Mouse (Mus musculus) hindbrain, embryonic 16.5 days (tissue): ENCODE results near the gene Fgf9. TPM values are rescaled to one million over a fixed set of nuclear protein-coding genes. Genes with fewer than 3 reads are reported as not detected.

Source experiments
- ATAC-seq: fragments of 200-750 bp; cut with Nextera tagmentation; 2 replicates; pipeline ENCODE4 v1.8.0; 2017; ENCODE audit warnings: moderate TSS enrichment, moderate library complexity
- H3K27ac ChIP-seq: fragments of 300-500 bp; sonication (generic); 2 replicates; pipeline ENCODE4 v1.5.1; 2014; ENCODE audit warnings: low read depth, mild to moderate bottlenecking, control low read depth, low read length, moderate library complexity
- H3K27me3 ChIP-seq: fragments of 300-500 bp; sonication (generic); replicated peaks from 2 replicates; pipeline ENCODE4 v1.6.1; 2014; ENCODE audit warnings: low read length; ENCODE audit not compliant: control insufficient read depth, insufficient read depth
- H3K36me3 ChIP-seq: fragments of 300-500 bp; sonication (generic); 2 replicates; pipeline ENCODE4 v1.6.1; 2014; ENCODE audit warnings: mild to moderate bottlenecking, low read length, moderate library complexity, mixed read lengths; ENCODE audit not compliant: control insufficient read depth, insufficient read depth
- H3K4me1 ChIP-seq: fragments of 300-500 bp; sonication (generic); 2 replicates; pipeline ENCODE4 v1.6.1; 2014; ENCODE audit warnings: low read depth, low read length; ENCODE audit not compliant: control insufficient read depth, insufficient read depth
- H3K4me2 ChIP-seq: fragments of 300-500 bp; sonication (generic); 2 replicates; pipeline ENCODE4 v1.6.1; 2014; ENCODE audit warnings: mild to moderate bottlenecking, low read length, control low read depth, moderate library complexity
- H3K4me3 ChIP-seq: fragments of 300-500 bp; sonication (generic); 2 replicates; pipeline ENCODE4 v1.5.1; 2014; ENCODE audit warnings: mild to moderate bottlenecking, low read length, control low read depth, moderate library complexity
- H3K9ac ChIP-seq: fragments of 300-500 bp; sonication (generic); 2 replicates; pipeline ENCODE4 v1.6.1; 2014; ENCODE audit warnings: low read depth, mild to moderate bottlenecking, control low read depth, low read length, moderate library complexity
- H3K9me3 ChIP-seq: fragments of 300-500 bp; sonication (generic); 2 replicates; pipeline ENCODE4 v1.6.1; 2014; ENCODE audit warnings: mild to moderate bottlenecking, low read length, moderate library complexity; ENCODE audit not compliant: control insufficient read depth
- WGBS: fragments of 180-500 bp; shearing (Covaris S2); extraction: QIAGEN DNeasy Blood & Tissue Kit; methylation state at CpG from one replicate; pipeline ENCODE4 v1.1.7; 2014; 5-methylcytosine and 5-hydroxymethylcytosine counted together
- polyA plus RNA-seq: library from polyadenylated mRNA; unstranded; fragments of >200 nt; fragmentation: Nextera tagmentation; extraction: Ambion mirVana; gene quantifications from 2 replicates; pipeline ENCODE4 v1.2.1, GENCODE M21; 2015

The Fgf9 gene
- polyA plus RNA-seq, 1 experiment from 2014 or later = 31.8 TPM

DNA sequence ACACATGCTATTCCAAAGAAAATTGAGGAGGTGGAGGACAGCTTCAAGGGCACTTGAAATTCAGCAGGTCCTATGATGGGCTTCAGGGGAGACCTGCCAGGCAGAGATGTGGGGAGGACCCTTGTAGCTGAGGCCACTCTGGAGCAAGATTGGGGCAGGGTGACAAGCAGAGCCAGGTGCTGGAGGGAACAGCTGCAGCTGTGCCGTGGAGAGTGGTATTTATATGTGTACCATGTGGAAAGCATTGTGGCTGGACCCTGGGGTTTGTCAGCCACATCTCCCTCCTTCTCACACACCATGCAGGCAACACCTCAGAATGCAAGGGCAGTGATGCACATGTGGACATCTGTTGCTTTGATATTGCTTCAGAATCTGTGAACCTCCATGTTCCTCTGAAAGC is 81.8 kb downstream of the Fgf9 start:
- Histone ChIP-seq H3K27me3 (no peaks in the 10 kb centered on the region), H3K4me2 (no peak overlapping the region), H3K4me3 (no peak overlapping the region), H3K36me3 (no peaks in the 10 kb centered on the region), H3K4me1 (peaks cover 3% of the 10 kb centered on the region; the same call in 1 of the 2 replicates), H3K27ac (no peak overlapping the region), H3K9ac (no peak overlapping the region), H3K9me3 (no peaks in the 10 kb centered on the region)
- 85% methylated on average over 1 of the region's 1 CpGs for WGBS
- no peak for ATAC-seq

DNA sequence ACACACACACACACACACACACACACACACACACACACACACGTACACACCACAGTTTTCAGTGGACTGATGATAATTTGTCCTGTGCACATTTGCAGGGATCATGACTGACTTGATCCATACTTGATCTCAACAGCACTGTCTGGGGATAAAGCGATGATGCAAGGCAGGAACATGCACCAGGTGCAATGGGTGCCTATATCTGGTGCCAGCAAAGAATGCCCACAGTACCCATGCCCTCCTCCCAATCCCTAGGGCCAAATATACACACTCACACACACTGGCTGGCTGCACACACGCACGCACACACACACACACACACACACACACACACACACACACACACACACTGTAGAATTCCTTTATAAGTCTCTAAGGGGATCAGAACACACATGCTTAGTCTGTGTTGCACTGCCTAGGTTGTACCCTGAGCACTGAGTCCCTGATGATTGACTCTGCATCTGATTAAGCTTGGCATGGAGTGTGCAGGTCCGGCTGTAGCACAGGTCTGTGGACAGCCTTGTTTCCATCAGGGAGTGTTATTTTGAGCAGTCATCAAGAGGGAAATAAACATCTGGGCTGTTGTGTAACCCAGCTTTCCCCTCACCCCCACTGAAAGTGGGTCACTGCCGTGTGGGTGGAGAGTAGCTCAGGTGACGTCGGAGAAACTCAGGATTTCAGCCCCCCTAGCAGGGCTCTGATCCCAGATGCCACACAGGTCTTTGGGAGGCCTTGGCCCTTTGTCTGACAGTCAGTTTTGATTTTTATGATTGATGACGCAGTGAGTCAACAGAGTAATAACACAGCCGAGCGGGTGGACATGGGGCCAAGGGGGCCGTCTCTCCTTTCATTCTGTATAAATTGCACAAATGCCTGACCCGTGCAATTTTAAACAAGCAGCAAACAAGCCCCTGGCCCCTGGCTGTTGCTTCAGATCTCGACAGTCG is 83.4 kb downstream of the Fgf9 start:
- no peak overlapping the region for H3K4me2 ChIP-seq
- H3K9me3 ChIP-seq = no peaks in the 10 kb centered on the region
- H3K27ac ChIP-seq = no peak overlapping the region
- no peak for ATAC-seq
- no peaks in the 10 kb centered on the region for H3K27me3 ChIP-seq
- no peaks in the 10 kb centered on the region for H3K36me3 ChIP-seq
- H3K4me3 ChIP-seq = no peak overlapping the region
- WGBS = 55% methylated on average over 15 of the region's 15 CpGs
- H3K9ac ChIP-seq = no peak overlapping the region
- peaks cover 3% of the 10 kb centered on the region; the same call in 1 of the 2 replicates for H3K4me1 ChIP-seq

DNA sequence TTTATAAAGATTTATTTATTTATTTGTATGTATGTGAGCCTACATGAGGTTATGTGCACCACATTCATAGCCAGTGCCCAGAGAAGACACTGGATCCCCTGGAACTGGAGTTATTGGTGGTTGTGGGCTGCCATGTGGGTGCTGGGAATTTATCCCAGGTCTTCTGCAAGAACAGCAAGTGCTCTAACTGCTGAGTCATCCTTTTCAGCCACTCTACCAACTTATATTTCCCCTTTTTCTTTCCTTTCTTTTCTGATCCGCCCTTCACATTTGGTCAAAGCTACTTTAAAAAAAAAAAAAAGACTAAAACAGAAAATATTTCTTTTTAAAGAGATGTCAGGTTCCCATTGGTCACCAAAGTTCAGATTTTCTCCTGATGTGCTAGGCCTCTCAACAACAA is 90.3 kb downstream of the Fgf9 start:
- Histone ChIP-seq H3K9me3 (no peaks in the 10 kb centered on the region), H3K36me3 (no peaks in the 10 kb centered on the region), H3K9ac (no peak overlapping the region), H3K27me3 (no peaks in the 10 kb centered on the region), H3K4me1 (no peaks in the 10 kb centered on the region), H3K4me2 (no peak overlapping the region), H3K4me3 (no peak overlapping the region), H3K27ac (no peak overlapping the region)
- WGBS = 81% methylated on average over 1 of the region's 1 CpGs
- no peak for ATAC-seq

Other genes with a start within 250 kb of the Fgf9 start
- gene Ska3, start 244.4 kb upstream of the Fgf9 start, polyA plus RNA-seq = 8.0 and 8.7 TPM in 2 replicates
- gene Mrpl57, start 244.3 kb upstream of the Fgf9 start, polyA plus RNA-seq = 151 and 162 TPM in 2 replicates
- gene Zdhhc20, start 180.3 kb upstream of the Fgf9 start, polyA plus RNA-seq = 33.8 and 36.1 TPM in 2 replicates
- 70.4 and 78.7 TPM in 2 replicates for gene Micu2, start 71.3 kb upstream of the Fgf9 start, polyA plus RNA-seq